Mouse (Mus musculus): Measurements from ENCODE around the gene Arid3c. TPM values are rescaled to one million over a fixed set of nuclear protein-coding genes. Genes with fewer than 3 reads are reported as not detected.

Gene Arid3c
- total RNA-seq, 2 experiments from 2014 or later, result not detected

DNA sequence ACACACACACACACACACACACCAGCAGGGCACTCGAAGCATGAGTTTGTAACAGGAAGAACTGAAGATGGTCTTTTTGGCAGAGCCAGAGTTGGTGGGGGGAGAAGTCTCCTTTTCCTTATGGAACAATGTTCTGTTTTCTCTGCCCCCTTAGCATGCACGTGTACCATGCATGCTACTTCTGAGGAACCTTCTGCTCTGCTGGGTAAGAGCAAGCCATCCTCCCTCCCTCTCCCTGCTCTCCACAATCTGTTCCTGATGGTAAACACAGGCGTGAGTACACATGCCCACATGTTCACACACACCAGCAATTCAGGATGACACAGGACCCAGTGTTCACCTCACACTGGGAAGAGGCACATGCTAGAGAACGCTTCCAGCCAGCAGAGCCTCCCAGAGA is 49.8 kb downstream of the Arid3c start:
- no peak for ATAC-seq (ENCODE audit: poor library complexity, severe bottlenecking)

DNA sequence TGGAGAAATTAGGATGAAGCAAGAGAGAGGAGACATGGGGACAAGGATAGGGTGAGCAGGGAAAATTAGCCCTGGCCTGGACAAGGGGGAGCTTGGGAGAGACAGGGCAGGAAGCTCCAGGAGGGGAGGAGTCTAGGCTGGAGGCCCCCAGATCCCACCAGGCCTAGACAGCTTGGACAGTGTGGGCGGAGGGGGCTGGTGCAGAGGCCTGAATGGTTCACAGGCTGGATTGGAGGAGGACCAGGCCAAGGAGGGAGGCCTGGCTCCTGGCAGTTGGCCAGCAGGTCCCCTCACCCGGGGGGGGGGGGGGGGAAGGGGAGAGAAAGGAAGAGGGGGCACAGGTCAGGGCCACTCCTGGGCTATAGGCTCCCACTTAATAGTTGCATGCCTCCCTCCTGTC is 51.7 kb downstream of the Arid3c start:
- ATAC-seq (ENCODE audit: poor library complexity, severe bottlenecking), result no peak

DNA sequence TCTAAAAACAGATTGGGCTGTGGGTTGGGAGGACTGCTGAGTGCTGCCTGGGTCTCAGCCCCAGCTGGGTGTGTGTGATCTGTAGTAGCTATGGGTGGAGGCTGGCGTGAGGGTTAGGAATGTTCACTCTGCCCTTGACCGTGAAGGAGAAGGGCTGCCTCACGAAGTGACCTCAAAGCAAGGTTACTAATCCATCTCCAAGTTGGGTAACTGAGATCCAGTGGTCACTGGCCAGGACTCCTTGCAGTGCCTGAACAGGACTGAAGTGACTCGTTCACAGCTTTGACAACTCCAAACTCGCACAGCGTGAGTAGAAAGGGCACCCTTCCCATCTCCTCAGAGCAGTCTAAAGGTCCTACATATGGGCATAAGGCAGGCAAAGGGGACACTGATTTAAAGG is 52.1 kb downstream of the Arid3c start:
- ATAC-seq (ENCODE audit: poor library complexity, severe bottlenecking), result no peak

DNA sequence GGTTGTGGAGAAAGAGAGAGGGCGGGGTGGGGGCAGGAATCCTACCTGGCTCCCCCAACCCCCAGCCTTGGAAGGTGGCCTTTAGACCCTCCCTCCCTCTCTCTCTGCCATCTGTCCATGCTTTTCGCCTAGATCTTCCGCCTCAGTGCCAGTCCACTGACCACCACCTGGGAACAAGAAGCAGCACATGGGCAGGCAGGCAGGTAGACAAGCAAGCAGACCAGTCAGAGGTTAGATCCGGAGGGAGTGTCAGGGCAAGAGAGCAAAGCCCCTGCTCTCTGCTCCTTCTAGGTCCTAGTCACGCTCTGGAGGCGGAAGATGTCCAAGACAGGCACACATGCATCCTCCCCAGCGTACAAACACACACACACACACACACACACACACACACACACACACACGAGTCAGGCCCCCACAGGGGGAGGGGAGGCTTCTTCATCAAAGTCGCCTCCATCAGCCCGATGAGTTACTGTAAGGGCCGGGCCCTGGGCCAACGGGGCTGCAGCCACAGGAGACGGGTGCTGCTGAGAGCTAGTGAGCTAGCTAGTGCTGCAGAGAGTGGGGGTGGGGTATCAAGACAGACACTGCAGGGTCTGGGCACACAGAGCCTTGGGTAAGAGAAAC is 53.8 kb downstream of the Arid3c start:
- ATAC-seq (ENCODE audit: poor library complexity, severe bottlenecking), result no peak

DNA sequence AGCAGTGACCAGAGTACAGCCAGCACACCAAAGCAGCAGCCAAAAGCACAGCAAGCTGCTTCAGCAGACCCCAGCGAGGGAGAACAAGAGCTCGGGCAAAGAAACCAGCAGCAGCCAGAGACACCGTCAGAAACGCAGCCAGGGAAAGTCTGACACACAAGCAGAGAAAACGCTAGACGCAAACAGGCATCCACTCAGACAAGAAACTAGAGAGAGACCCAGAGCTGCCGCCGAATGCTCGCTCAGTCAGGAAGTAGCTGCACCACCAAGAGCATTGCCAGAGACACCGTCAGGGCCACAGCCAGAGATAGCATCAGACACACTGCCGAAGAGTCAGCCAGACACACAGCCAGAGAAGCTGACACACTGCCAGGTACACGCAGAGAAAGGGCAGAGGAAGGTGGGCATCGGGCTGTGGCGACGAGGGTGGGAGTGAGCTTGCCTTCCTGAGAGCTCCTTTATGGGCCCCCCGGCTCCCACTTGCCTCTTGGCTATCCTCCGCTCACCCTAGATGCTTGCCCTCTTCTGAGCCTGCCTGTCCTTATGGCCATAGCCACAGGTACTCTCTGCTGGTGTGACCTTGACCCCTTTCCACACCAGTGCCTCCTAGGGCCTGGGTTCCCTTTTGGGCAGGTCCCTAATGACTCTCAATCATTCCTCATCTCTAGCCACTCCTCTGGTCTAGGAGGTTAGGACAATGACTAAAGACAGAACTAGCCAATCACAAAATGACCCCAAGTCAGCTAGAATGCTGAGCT is 54.5 kb downstream of the Arid3c start:
- no peak for ATAC-seq (ENCODE audit: poor library complexity, severe bottlenecking)

Other genes starting within 250 kb of the Arid3c start
- gene AI464131, start 228.1 kb downstream of the Arid3c start, total RNA-seq (2015), result 0.04 TPM in 1 of 2 replicates, not detected in the other
- 0.07 TPM in 1 of 2 replicates, not detected in the other for gene AI464131, start 228.1 kb downstream of the Arid3c start, total RNA-seq (2017)
- not detected in 2 replicates for gene 1110017D15Rik, start 213.8 kb downstream of the Arid3c start, total RNA-seq (2015)
- not detected in 2 replicates for gene 1110017D15Rik, start 213.8 kb downstream of the Arid3c start, total RNA-seq (2017)
- 6.1 and 8.9 TPM in 2 replicates for gene Fam219a, start 161.6 kb downstream of the Arid3c start, total RNA-seq (2015)
- gene Fam219a, start 161.6 kb downstream of the Arid3c start, total RNA-seq (2017), result 1.7 and 3.1 TPM in 2 replicates
- not detected in 2 replicates for gene Dnaic1, start 161.4 kb downstream of the Arid3c start, total RNA-seq (2015)
- gene Dnaic1, start 161.4 kb downstream of the Arid3c start, total RNA-seq (2017), result not detected in 2 replicates
- gene Enho, start 90.8 kb downstream of the Arid3c start, total RNA-seq (2015), result not detected in 2 replicates
- not detected in 2 replicates for gene Enho, start 90.8 kb downstream of the Arid3c start, total RNA-seq (2017)
- not detected in 2 replicates for gene Cntfr, start 34.1 kb downstream of the Arid3c start, total RNA-seq (2015)
- gene Cntfr, start 34.1 kb downstream of the Arid3c start, total RNA-seq (2017), result not detected in 2 replicates
- gene Il11ra1, start 31.2 kb downstream of the Arid3c start, total RNA-seq (2015), result 12.9 and 13.4 TPM in 2 replicates
- gene Il11ra1, start 31.2 kb downstream of the Arid3c start, total RNA-seq (2017), result 50.2 and 52.1 TPM in 2 replicates
- 15.8 and 18.2 TPM in 2 replicates for gene Rpp25l, start 17.6 kb downstream of the Arid3c start, total RNA-seq (2015)
- gene Rpp25l, start 17.6 kb downstream of the Arid3c start, total RNA-seq (2017), result 15.5 and 26.2 TPM in 2 replicates
- gene Dctn3, start 8.0 kb downstream of the Arid3c start, total RNA-seq (2015), result 80.5 and 92.2 TPM in 2 replicates
- 73.5 and 100 TPM in 2 replicates for gene Dctn3, start 8.0 kb downstream of the Arid3c start, total RNA-seq (2017)
- gene Galt, start 24.1 kb upstream of the Arid3c start, total RNA-seq (2015), result 20.4 and 21.7 TPM in 2 replicates
- 18.7 and 24.3 TPM in 2 replicates for gene Galt, start 24.1 kb upstream of the Arid3c start, total RNA-seq (2017)
- gene Sigmar1, start 25.0 kb upstream of the Arid3c start, total RNA-seq (2015), result 54.5 and 70.0 TPM in 2 replicates
- 66.2 and 71.0 TPM in 2 replicates for gene Sigmar1, start 25.0 kb upstream of the Arid3c start, total RNA-seq (2017)
- gene Ccl27a, start 43.1 kb upstream of the Arid3c start, total RNA-seq (2015), result 6.1 and 7.1 TPM in 2 replicates
- 4.4 and 5.2 TPM in 2 replicates for gene Ccl27a, start 43.1 kb upstream of the Arid3c start, total RNA-seq (2017)
- gene Gm21541, start 172.5 kb upstream of the Arid3c start, total RNA-seq (2015), result not detected in 2 replicates
- gene Gm21541, start 172.5 kb upstream of the Arid3c start, total RNA-seq (2017), result not detected in 2 replicates
- gene Gm20878, start 210.4 kb upstream of the Arid3c start, total RNA-seq (2015), result not detected in 2 replicates
- 0.44 TPM in 1 of 2 replicates, not detected in the other for gene Gm20878, start 210.4 kb upstream of the Arid3c start, total RNA-seq (2017)
- gene Fam205a4, start 234.9 kb upstream of the Arid3c start, total RNA-seq (2015), result not detected in 2 replicates
- gene Fam205a4, start 234.9 kb upstream of the Arid3c start, total RNA-seq (2017), result not detected in 2 replicates

Data from megakaryocyte, adult 5-6 weeks (primary cell).